Mouse (Mus musculus) stomach, postnatal 0 days (tissue): ENCODE data around the gene Pkp4.

Experiments
- CTCF ChIP-seq: IDR thresholded peaks from 2 replicates; pipeline ENCODE4 v1.5.1; 2016; ENCODE audit warnings: antibody characterized with exemption, low read depth, mild to moderate bottlenecking, moderate library complexity
- EP300 ChIP-seq: optimal IDR thresholded peaks from 2 replicates; pipeline ENCODE3; 2016; ENCODE audit warnings: antibody characterized with exemption

DNA sequence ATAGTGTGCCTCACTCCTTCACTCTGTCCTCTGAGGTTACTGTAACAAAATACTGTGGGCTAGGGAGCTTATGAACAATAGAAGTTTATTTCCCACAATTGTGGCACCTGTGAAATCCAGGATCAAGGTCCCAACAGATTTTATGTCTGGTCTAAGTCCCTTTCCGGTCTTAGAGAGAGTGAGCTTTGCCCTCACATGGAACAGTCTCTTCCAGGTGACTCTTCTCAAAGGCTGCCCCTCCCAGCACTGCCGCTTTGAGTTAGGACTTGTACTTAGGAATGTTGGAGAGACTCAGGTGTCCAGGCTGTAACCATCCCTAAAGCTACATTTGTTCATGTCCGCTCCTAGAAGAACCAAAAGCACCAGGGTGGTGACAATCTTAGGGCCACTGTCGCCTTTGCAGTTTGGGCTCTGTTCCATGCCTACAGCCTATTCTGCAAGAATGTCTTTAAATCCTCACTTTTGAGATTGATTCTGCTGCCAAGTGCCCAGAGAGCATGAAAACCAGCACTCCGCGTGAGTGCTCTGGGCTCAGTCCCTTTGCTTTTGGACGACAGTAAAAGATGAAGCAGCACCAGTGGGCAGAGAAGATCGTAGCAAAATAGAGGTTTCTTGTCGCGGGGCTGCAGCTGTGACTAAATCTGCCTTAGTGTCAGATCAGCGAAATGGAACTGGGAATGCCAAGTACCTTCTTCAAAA is 184.6 kb downstream of the Pkp4 start:
- TF ChIP-seq CTCF: no peak
- no peak for TF ChIP-seq EP300
